Mouse (Mus musculus): ENCODE results near the gene Zc3h12a.

The Zc3h12a gene

GRCm38 (mm10) chr4:125127305-125128084, at the start of gene Zc3h12a:
Gene Zc3h12a (minus strand): TSS chr4:125127840.
- no peak; the same call in 1 of the 2 replicates for TF ChIP-seq GATA4 (IDR thresholded peaks at IDR 0.05; ENCODE audit: insufficient replicate concordance, low read length)

- no peak for TF ChIP-seq GATA4 (IDR thresholded peaks at IDR 0.05; ENCODE audit: insufficient replicate concordance, low read length)
Observed at GRCm38 (mm10) chr4:125176639-125177165, 49.1 kb upstream of the Zc3h12a start.

- no peak for TF ChIP-seq GATA4 (IDR thresholded peaks at IDR 0.05; ENCODE audit: insufficient replicate concordance, low read length)
Observed at GRCm38 (mm10) chr4:125176190-125176589, 48.5 kb upstream of the Zc3h12a start.

GRCm38 (mm10) chr4:125175591-125175990, 48.0 kb upstream of the Zc3h12a start:
- no peak for TF ChIP-seq GATA4 (IDR thresholded peaks at IDR 0.05; ENCODE audit: insufficient replicate concordance, low read length)

- no peak for TF ChIP-seq GATA4 (IDR thresholded peaks at IDR 0.05; ENCODE audit: insufficient replicate concordance, low read length)
Observed at GRCm38 (mm10) chr4:125174516-125175185, 47.0 kb upstream of the Zc3h12a start.

- TF ChIP-seq GATA4 (IDR thresholded peaks at IDR 0.05; ENCODE audit: insufficient replicate concordance, low read length), result no peak
Observed at GRCm38 (mm10) chr4:125173150-125173549, 45.5 kb upstream of the Zc3h12a start.

- TF ChIP-seq GATA4 (IDR thresholded peaks at IDR 0.05; ENCODE audit: insufficient replicate concordance, low read length), result no peak
Observed at GRCm38 (mm10) chr4:125172736-125173135, 45.1 kb upstream of the Zc3h12a start.

- no peak for TF ChIP-seq GATA4 (IDR thresholded peaks at IDR 0.05; ENCODE audit: insufficient replicate concordance, low read length)
Observed at GRCm38 (mm10) chr4:125167723-125168122, 40.1 kb upstream of the Zc3h12a start.

GRCm38 (mm10) chr4:125164861-125165260, 37.2 kb upstream of the Zc3h12a start:
- TF ChIP-seq GATA4 (IDR thresholded peaks at IDR 0.05; ENCODE audit: insufficient replicate concordance, low read length), result no peak

GRCm38 (mm10) chr4:125162701-125163100, 35.1 kb upstream of the Zc3h12a start:
- TF ChIP-seq GATA4 (IDR thresholded peaks at IDR 0.05; ENCODE audit: insufficient replicate concordance, low read length), result no peak

GRCm38 (mm10) chr4:125161392-125161791, 33.8 kb upstream of the Zc3h12a start:
- no peak for TF ChIP-seq GATA4 (IDR thresholded peaks at IDR 0.05; ENCODE audit: insufficient replicate concordance, low read length)

GRCm38 (mm10) chr4:125160951-125161331, 33.3 kb upstream of the Zc3h12a start:
- TF ChIP-seq GATA4 (IDR thresholded peaks at IDR 0.05; ENCODE audit: insufficient replicate concordance, low read length), result no peak

GRCm38 (mm10) chr4:125160320-125160950, 32.8 kb upstream of the Zc3h12a start:
- TF ChIP-seq GATA4 (IDR thresholded peaks at IDR 0.05; ENCODE audit: insufficient replicate concordance, low read length), result no peak

- TF ChIP-seq GATA4 (IDR thresholded peaks at IDR 0.05; ENCODE audit: insufficient replicate concordance, low read length), result no peak
Observed at GRCm38 (mm10) chr4:125158581-125159317, 31.1 kb upstream of the Zc3h12a start.

- no peak for TF ChIP-seq GATA4 (IDR thresholded peaks at IDR 0.05; ENCODE audit: insufficient replicate concordance, low read length)
Observed at GRCm38 (mm10) chr4:125158081-125158480, 30.4 kb upstream of the Zc3h12a start.
